Mouse (Mus musculus) heart, embryonic 12.5 days (tissue): ENCODE measurements around the gene Adgrd1. TPM values are rescaled to one million over a fixed set of nuclear protein-coding genes. Genes with fewer than 3 reads are reported as not detected.

Experiments used
- ATAC-seq: fragments of 200-750 bp; cut with Nextera tagmentation; 2 replicates; pipeline ENCODE4 v1.8.0; 2017; ENCODE audit warnings: moderate TSS enrichment, moderate library complexity; ENCODE audit not compliant: insufficient number of reproducible peaks, low FRiP score
- H3K27ac ChIP-seq: fragments of 300-500 bp; sonication (generic); 2 replicates; pipeline ENCODE4 v1.5.1; 2016; ENCODE audit warnings: mild to moderate bottlenecking, moderate library complexity; ENCODE audit not compliant: poor library complexity, severe bottlenecking
- H3K27me3 ChIP-seq: fragments of 300-500 bp; sonication (generic); replicated peaks from 2 replicates; pipeline ENCODE4 v1.6.1; 2016; ENCODE audit warnings: mild to moderate bottlenecking, moderate library complexity
- H3K36me3 ChIP-seq: fragments of 300-500 bp; sonication (generic); 2 replicates; pipeline ENCODE4 v1.6.1; 2016; ENCODE audit warnings: mild to moderate bottlenecking, moderate library complexity
- H3K4me1 ChIP-seq: fragments of 300-500 bp; sonication (generic); replicated peaks from 2 replicates; pipeline ENCODE4 v1.6.1; 2016; ENCODE audit warnings: mild to moderate bottlenecking
- H3K4me2 ChIP-seq: fragments of 300-500 bp; sonication (generic); 2 replicates; pipeline ENCODE4 v1.6.1; 2016; ENCODE audit warnings: mild to moderate bottlenecking, moderate library complexity
- H3K4me3 ChIP-seq: fragments of 300-500 bp; sonication (generic); 2 replicates; pipeline ENCODE4 v1.5.1; 2016; ENCODE audit warnings: mild to moderate bottlenecking
- H3K9ac ChIP-seq: fragments of 300-500 bp; sonication (generic); 2 replicates; pipeline ENCODE4 v1.6.1; 2016; ENCODE audit warnings: mild to moderate bottlenecking, moderate library complexity
- H3K9me3 ChIP-seq: fragments of 300-500 bp; sonication (generic); replicated peaks from 2 replicates; pipeline ENCODE4 v1.6.1; 2016; ENCODE audit warnings: mild to moderate bottlenecking, moderate library complexity
- WGBS: fragments of 180-500 bp; shearing (Covaris S2); methylation state at CpG from one replicate; pipeline ENCODE4 v1.1.7; 2016; 5-methylcytosine and 5-hydroxymethylcytosine counted together
- polyA plus RNA-seq: library from polyadenylated mRNA; unstranded; fragments of >200 nt; fragmentation: Nextera tagmentation; extraction: Ambion mirVana; gene quantifications from 2 replicates; pipeline ENCODE4 v1.2.1, GENCODE M21; 2016

The Adgrd1 gene
- polyA plus RNA-seq, 1 experiment from 2014 or later = 0.31 TPM

DNA sequence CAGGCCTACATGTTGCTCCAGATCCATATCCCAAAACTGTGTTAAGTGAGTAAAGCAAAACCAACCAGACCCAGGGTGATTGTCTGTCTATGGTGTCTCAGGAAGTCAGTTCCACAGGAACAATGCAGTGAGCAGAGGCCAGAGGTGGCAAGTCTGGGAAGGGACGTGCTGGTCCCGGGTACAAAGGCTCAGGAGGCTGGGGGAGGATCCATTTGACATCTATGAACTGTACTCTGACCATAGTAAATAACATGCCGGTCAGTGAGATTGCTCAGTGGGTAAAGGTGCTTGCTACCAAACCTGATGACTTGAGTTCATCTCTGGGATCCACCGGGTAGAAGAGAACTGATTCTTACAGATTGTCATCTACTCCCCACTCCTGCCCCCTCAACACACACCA is 3.4 kb upstream of the Adgrd1 start:
- Histone ChIP-seq H3K4me2 (no peak overlapping the region), H3K27ac (no peak overlapping the region), H3K9me3 (no peaks in the 10 kb centered on the region), H3K4me1 (peaks cover 8% of the 10 kb centered on the region; the same call in 1 of the 2 replicates), H3K27me3 (no peaks in the 10 kb centered on the region), H3K36me3 (no peaks in the 10 kb centered on the region), H3K9ac (no peak overlapping the region), H3K4me3 (no peak overlapping the region)
- WGBS = 65% methylated on average over 4 of the region's 4 CpGs
- ATAC-seq = no peak

DNA sequence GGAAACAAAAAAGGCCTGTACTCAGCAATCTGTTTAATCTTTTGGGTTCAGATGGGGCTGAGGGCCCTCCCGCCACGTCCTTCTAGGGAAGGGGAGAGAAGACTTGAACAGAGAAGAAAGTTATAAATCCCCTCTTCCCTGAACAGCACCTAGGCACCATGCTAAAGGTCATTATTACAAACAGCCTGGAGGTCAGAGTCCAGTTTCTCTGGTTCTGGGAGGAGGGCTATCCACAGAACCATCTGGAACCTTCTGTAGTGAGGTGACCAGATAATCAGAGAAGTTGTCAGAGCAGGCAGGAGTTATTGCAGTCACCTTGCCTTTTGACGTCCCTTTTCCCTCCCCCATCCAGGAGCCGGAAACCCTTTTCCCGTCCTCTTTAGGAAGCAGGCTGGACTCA is 2.3 kb upstream of the Adgrd1 start:
- Histone ChIP-seq H3K9ac (no peak overlapping the region), H3K4me3 (no peak overlapping the region), H3K9me3 (no peaks in the 10 kb centered on the region), H3K27ac (no peak overlapping the region), H3K4me1 (peaks cover 8% of the 10 kb centered on the region; the same call in 1 of the 2 replicates), H3K27me3 (no peaks in the 10 kb centered on the region), H3K4me2 (no peak overlapping the region), H3K36me3 (no peaks in the 10 kb centered on the region)
- 50% methylated on average over 5 of the region's 5 CpGs for WGBS
- ATAC-seq = no peak

DNA sequence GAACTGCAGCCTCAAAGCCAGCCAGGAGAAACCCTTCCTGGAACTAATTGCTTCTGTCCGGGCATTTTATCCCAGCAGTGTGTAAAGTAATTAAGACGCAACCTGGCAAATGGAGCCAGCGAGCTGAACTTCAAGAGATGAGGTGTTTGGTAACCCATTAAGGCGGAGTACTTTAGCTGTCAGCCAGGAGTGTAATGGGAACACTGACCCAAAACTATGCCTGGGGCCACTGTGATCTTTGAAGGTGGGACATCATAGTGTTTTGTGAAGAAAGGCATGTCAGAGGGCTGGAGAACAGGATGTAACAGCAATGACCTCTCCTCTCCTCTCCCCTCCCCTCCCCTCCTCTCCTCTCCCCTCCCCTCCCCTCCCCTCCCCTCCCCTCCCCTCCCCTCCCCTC is 7.5 kb downstream of the Adgrd1 start:
- Histone ChIP-seq H3K27ac (no peak overlapping the region), H3K27me3 (no peaks in the 10 kb centered on the region), H3K4me1 (no peaks in the 10 kb centered on the region), H3K4me3 (no peak overlapping the region), H3K9ac (no peak overlapping the region), H3K4me2 (no peak overlapping the region), H3K9me3 (no peaks in the 10 kb centered on the region), H3K36me3 (no peaks in the 10 kb centered on the region)
- WGBS = 69% methylated on average over 4 of the region's 4 CpGs
- ATAC-seq = no peak

DNA sequence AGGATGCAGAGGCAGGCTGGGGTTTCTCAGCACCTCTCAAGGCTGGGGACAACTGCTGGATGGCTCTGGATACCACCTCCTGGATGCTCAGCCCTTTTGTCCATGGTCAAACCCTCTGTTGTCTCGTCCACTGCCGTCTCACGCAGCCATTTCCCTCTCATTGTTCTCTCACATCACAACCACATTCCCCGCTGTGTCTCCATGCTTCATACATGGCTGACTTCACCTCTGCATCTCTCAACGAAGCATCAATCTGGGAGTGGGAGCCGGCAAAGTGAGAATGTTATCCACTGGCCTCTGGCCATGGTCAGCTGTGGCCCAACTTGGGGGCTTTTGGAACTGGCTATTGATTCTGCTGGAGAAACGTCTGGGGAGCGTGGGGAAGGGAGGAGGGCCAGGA is 15.2 kb downstream of the Adgrd1 start:
- Histone ChIP-seq H3K4me2 (no peak overlapping the region), H3K27me3 (peaks cover 13% of the 10 kb centered on the region; the same call in 1 of the 2 replicates), H3K27ac (no peak overlapping the region), H3K9me3 (no peaks in the 10 kb centered on the region), H3K4me1 (no peaks in the 10 kb centered on the region), H3K9ac (no peak overlapping the region), H3K36me3 (no peaks in the 10 kb centered on the region), H3K4me3 (no peak overlapping the region)
- ATAC-seq = no peak
- WGBS = 66% methylated on average over 8 of the region's 8 CpGs

DNA sequence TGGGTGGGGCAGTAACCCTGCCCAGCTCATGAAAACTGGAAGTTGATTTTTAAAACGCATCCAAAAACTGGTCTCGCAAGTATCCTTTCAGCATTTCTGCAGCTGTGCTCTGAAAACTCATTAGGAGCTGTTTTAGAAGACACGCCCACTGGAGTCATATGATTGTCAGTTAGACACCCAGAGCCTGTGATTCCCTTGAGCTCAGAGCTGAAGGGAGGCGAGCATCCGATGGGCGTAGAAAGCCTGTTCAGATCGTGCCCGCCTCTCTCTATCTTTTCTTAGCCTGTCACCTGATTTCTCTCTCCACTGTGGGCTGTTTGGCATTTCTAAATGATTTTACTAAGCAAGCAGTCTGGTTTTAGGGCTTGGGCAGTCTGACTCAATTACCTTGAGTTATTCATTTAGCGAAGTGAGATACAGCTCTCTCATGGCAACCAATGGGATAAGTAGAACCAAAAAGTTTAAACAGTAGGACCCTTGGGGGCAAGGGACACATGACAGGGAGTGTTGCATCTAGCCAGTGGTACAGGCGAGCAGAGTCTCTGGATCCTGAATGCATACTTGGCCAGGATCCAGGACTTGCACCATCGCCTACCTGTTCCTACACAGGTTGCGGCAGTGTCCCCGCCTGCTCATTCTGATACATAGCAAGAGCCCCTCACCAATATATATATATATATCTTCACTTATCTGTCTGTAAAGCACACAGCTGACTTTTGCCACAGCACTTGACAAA is 17.4 kb downstream of the Adgrd1 start:
- Histone ChIP-seq H3K4me3 (no peak overlapping the region), H3K4me1 (no peaks in the 10 kb centered on the region), H3K9ac (no peak overlapping the region), H3K9me3 (no peaks in the 10 kb centered on the region), H3K36me3 (no peaks in the 10 kb centered on the region), H3K4me2 (no peak overlapping the region), H3K27ac (no peak overlapping the region), H3K27me3 (peaks cover 13% of the 10 kb centered on the region; the same call in 1 of the 2 replicates)
- 74% methylated on average over 13 of the region's 13 CpGs for WGBS
- no peak for ATAC-seq

DNA sequence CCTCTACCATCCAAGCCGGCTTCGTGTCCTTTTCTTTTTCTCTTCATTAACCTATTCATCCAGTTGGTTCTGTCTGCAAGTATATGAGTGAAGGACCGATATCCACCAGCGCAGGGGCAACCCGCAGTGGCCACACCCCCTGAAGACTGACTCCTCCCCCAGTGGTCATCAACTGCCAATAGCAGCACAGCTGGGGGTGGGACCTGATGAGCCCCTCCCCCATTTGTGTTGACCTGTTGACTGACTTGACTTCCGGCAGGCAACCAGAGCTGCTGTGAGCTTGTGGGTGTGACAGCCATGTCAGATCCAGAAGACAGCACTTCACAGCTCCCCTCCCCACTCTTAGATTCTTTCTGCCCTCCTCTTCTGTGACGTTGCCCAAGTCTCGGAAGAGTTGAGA is 19.7 kb downstream of the Adgrd1 start:
- H3K4me1 ChIP-seq = no peaks in the 10 kb centered on the region
- no peak for ATAC-seq
- WGBS = 67% methylated on average over 8 of the region's 8 CpGs

DNA sequence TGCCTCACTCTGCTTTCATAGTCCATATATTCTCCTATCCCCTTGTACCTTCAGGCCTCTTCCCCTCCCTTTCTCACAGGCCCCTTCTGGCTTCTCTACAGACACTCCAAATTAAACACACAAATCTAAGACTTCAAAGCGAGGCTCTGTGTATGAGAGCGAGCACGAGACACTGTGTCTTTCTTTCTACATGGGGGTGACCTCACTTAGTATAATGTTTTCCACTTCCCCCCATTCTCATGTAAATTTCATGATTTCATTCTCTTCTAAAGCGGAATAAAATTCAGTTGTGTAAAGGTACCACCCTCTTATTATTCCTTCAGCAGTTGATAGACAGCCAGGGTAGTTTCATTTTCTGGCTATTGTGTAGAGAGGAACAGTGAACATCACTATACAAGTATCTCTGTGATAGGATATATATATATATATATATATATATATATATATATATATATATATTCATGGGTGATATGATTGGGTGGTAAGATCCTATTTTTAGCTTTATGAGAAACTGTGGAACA is 21.1 kb downstream of the Adgrd1 start:
- Histone ChIP-seq H3K27ac (no peak overlapping the region), H3K9ac (no peak overlapping the region), H3K4me2 (no peak overlapping the region), H3K4me3 (no peak overlapping the region), H3K9me3 (no peaks in the 10 kb centered on the region), H3K4me1 (no peaks in the 10 kb centered on the region), H3K36me3 (no peaks in the 10 kb centered on the region), H3K27me3 (0 out of 2 replicates have a peak, but pooled peaks cover 6% of the 10 kb centered on the region)
- 86% methylated on average over 4 of the region's 4 CpGs for WGBS
- no peak for ATAC-seq

More for the DNA sequence above, 19.7 kb downstream of the Adgrd1 start:
- Histone ChIP-seq H3K4me2 (no peak overlapping the region), H3K36me3 (no peaks in the 10 kb centered on the region), H3K9ac (no peak overlapping the region), H3K9me3 (no peaks in the 10 kb centered on the region), H3K27me3 (0 out of 2 replicates have a peak, but pooled peaks cover 6% of the 10 kb centered on the region), H3K27ac (no peak overlapping the region), H3K4me3 (no peak overlapping the region)

DNA sequence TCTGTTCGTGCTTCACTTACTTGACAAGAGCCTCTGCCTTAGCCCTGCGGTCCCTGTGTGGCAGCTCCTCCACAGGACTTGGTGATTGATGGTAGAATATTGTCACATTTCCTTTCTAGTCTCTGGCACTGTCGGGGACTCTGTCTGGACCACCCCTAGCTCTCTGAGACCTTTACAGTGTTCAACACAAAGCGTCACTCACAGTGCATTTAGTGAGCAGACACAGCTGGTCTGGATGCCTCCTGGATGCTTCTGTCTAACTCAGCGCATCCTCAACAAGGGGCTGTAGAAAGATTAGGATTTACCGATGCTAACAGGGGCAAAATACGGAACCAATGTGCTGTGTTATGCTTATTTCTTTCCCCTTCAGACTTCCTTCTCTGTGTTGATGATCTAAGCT is 22.0 kb downstream of the Adgrd1 start:
- H3K27me3 ChIP-seq = 0 out of 2 replicates have a peak, but pooled peaks cover 6% of the 10 kb centered on the region
- H3K36me3 ChIP-seq = no peaks in the 10 kb centered on the region
- no peak overlapping the region for H3K4me2 ChIP-seq
- no peak overlapping the region for H3K9ac ChIP-seq
- no peaks in the 10 kb centered on the region for H3K9me3 ChIP-seq
- H3K27ac ChIP-seq = no peak overlapping the region
- 57% methylated on average over 7 of the region's 7 CpGs for WGBS
- no peak overlapping the region for H3K4me3 ChIP-seq
- ATAC-seq = no peak
- no peaks in the 10 kb centered on the region for H3K4me1 ChIP-seq

DNA sequence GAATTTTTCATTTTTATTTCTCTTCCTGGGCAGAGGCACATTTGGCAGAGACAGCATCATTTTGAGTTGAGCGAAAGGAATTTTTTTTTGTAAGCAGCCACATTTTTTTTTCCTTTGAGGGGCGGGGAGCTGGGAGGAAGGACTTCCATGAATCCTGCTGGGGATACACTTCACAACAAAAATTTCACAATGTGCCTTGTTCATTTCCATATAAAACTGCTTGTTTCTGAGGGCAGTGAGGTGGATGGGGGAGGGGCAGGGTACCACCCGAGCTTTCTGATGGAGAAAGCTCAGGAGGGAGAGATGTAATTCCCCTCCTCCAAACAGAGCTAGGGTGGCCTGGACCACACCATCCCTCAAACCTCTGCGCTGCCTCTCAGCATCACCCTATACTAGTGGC is 22.6 kb downstream of the Adgrd1 start:
- Histone ChIP-seq H3K9ac (no peak overlapping the region), H3K36me3 (no peaks in the 10 kb centered on the region), H3K9me3 (no peaks in the 10 kb centered on the region), H3K27me3 (0 out of 2 replicates have a peak, but pooled peaks cover 5% of the 10 kb centered on the region), H3K4me1 (no peaks in the 10 kb centered on the region), H3K4me2 (no peak overlapping the region), H3K4me3 (no peak overlapping the region), H3K27ac (no peak overlapping the region)
- WGBS = 67% methylated on average over 4 of the region's 4 CpGs
- no peak for ATAC-seq

DNA sequence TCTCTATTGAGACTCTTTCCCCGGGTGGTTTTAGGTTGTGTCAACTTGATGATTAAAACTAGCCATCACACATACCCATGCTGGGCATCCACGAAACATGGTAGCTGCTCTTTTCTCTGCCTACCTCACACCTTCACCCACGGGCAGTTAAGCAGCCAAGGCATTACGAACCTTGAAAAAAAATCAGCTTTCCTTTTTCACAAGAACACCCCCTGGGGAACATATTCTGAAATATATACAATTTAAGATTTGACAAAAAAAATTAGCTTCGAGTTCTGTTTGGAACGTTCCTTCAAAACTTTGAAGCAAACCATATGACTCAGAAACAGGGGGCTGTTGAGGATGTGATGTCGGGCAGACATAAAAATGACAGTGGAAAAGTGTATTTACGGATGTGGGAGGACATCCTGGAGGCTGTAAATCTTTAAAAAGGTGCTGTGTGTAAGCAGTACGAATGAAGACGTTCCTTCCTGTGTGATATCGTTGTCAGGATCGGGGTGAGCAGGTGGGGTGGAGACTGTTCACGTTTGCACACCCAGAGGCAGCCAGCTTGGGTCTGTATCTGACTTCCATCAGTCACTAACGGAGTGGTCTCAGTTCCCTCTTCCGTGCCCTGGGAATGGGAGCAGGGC is 25.2 kb downstream of the Adgrd1 start:
- H3K36me3 ChIP-seq = no peaks in the 10 kb centered on the region
- H3K27me3 ChIP-seq = no peaks in the 10 kb centered on the region
- H3K9me3 ChIP-seq = no peaks in the 10 kb centered on the region
- 79% methylated on average over 15 of the region's 15 CpGs for WGBS
- H3K4me2 ChIP-seq = no peak overlapping the region
- no peak for ATAC-seq
- H3K27ac ChIP-seq = no peak overlapping the region
- no peaks in the 10 kb centered on the region for H3K4me1 ChIP-seq
- no peak overlapping the region for H3K9ac ChIP-seq
- H3K4me3 ChIP-seq = no peak overlapping the region

DNA sequence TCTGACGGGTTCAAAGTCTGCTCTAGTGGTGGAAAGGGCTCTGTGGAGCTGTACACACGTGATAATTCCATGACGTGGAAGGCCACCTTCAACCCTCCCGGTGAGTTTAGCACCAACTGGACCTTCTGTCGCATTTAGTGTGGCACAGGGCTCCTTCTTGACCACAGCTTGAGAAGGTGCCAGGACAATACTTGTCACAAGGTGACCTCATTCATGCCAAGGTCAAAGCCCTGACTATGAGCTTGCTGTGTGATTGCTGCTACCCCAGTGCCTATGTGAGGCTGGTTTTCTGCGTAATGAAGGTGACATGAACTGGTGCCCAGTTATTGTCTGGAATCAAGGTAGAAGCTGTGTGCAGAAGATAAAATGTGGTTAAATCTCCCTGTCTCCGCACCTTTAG is 25.9 kb downstream of the Adgrd1 start:
- H3K4me3 ChIP-seq = no peak overlapping the region
- no peaks in the 10 kb centered on the region for H3K27me3 ChIP-seq
- no peak overlapping the region for H3K27ac ChIP-seq
- 80% methylated on average over 7 of the region's 7 CpGs for WGBS
- no peak for ATAC-seq
- no peaks in the 10 kb centered on the region for H3K4me1 ChIP-seq
- H3K4me2 ChIP-seq = no peak overlapping the region
- H3K9ac ChIP-seq = no peak overlapping the region
- no peaks in the 10 kb centered on the region for H3K36me3 ChIP-seq
- H3K9me3 ChIP-seq = no peaks in the 10 kb centered on the region
